Mouse (Mus musculus): ENCODE data around the gene Zic4. TPM values are rescaled to one million over a fixed set of nuclear protein-coding genes. Genes with fewer than 3 reads are reported as not detected.

Zic4 gene
- polyA plus RNA-seq, 1 experiment: 0.12 TPM

- no peak for TF ChIP-seq CTCF (IDR thresholded peaks at IDR 0.05; ENCODE audit: control insufficient read depth, insufficient read depth, insufficient replicate concordance, low read depth, low read length)
- no peak for TF ChIP-seq POLR2A (IDR thresholded peaks at IDR 0.05; ENCODE audit: control insufficient read depth, low read depth, low read length)
- H3K36me3 ChIP-seq (ENCODE audit: control insufficient read depth, insufficient read depth, low read length): no peaks in the 10 kb centered on the region
- no peak overlapping the region for H3K27ac ChIP-seq (ENCODE audit: control insufficient read depth, insufficient read depth, low read depth, low read length)
- H3K4me3 ChIP-seq (ENCODE audit: control insufficient read depth, low read depth, low read length): no peak overlapping the region
- H3K27me3 ChIP-seq (ENCODE audit: control insufficient read depth, insufficient read depth, low read length): peaks cover 3% of the 10 kb centered on the region
- H3K4me1 ChIP-seq (ENCODE audit: control insufficient read depth, insufficient read depth, low read length): peaks cover 24% of the 10 kb centered on the region
Measured at GRCm38 (mm10) chr9:91357321-91357720, 4.9 kb upstream of the Zic4 start.

DNA sequence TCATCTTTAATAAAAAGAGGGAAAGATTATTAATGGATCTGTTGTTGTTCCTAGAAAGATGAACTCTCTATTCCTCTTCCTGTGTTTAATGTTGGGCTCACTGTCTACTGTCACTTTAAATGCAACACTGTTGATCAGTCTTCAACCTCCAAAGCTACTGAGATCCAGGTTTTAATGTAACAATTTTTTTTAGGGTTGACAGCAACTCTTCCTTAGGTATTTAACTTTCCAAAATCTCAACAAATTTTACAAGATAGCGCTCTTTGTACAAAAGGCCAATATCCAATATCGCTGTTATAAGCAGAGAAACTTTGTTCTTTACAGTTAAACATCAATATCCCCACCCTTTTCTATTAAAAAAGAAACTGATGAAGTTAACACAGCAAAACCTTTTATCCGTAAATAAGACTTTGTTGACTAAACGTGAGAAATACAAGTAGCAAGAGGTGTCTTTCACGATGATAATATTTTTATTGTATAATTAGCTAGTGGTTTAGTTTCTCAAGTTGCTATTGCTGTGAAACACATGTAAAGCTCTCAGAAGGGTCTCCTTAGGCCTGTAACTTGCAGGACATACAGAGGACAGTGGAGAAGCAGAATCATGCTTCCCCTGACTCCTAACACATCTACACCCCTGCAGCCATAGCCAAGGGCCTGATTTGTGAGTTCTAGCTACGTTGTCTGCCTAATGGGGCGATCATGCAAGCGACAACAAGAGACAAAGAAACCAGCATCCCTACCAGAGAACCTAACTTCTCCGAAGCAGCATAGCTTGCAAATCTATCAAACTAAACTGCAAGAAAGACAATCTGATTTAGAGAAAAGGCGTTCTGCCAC, 3.1 kb upstream of the Zic4 start:
- Histone ChIP-seq H3K4me1 (ENCODE audit: control insufficient read depth, insufficient read depth, low read length) (peaks cover 19% of the 10 kb centered on the region), H3K36me3 (ENCODE audit: control insufficient read depth, insufficient read depth, low read length) (no peaks in the 10 kb centered on the region), H3K4me3 (ENCODE audit: control insufficient read depth, low read depth, low read length) (no peak overlapping the region), H3K27me3 (ENCODE audit: control insufficient read depth, insufficient read depth, low read length) (peaks cover 10% of the 10 kb centered on the region), H3K27ac (ENCODE audit: control insufficient read depth, insufficient read depth, low read depth, low read length) (no peak overlapping the region)
- TF ChIP-seq POLR2A (IDR thresholded peaks at IDR 0.05; ENCODE audit: control insufficient read depth, low read depth, low read length) (no peak), CTCF (IDR thresholded peaks at IDR 0.05; ENCODE audit: control insufficient read depth, insufficient read depth, insufficient replicate concordance, low read depth, low read length) (no peak)

DNA sequence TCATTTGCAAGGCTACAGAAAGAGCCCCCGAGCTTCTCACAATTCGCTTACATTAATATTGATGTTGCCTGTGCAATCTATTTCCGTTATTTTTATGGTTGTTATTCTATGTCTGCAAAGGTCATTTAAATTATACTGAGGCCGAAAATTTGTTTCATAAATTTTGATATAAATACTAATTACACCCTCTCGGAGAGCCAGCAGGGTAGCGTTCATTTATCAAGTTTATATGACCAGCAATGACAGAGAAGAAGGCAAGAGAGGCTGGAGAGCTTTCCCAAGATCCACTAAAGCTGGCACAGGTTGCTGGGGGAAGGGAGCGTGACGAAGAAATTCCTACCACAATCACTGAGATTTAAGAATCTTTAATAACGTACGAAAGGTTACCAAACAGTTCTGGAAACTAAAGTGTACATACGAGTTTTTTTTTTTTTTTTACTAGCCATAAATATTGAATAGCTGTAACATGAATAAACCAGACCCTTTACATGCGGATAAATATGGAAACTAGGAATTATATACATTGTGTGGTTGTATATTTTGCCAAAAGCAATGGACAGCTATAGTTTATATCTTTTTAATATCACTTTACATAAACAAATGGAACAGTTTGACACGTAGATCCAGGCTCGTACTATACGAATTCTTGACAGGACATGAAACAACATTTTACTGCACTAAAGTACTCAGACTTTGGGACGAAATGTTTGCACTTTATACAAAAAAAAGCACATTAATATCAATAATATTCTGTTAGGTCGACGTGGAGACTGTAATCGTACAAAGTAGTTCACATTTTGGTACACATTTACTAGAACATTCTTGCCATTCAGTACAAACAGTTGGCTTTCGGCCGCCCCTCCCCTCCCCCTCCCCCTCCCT, 1.8 kb upstream of the Zic4 start:
- TF ChIP-seq POLR2A (IDR thresholded peaks at IDR 0.05; ENCODE audit: control insufficient read depth, low read depth, low read length) (no peak), CTCF (IDR thresholded peaks at IDR 0.05; ENCODE audit: control insufficient read depth, insufficient read depth, insufficient replicate concordance, low read depth, low read length) (no peak)
- Histone ChIP-seq H3K4me3 (ENCODE audit: control insufficient read depth, low read depth, low read length) (no peak overlapping the region), H3K27me3 (ENCODE audit: control insufficient read depth, insufficient read depth, low read length) (peaks cover 15% of the 10 kb centered on the region), H3K27ac (ENCODE audit: control insufficient read depth, insufficient read depth, low read depth, low read length) (no peak overlapping the region), H3K36me3 (ENCODE audit: control insufficient read depth, insufficient read depth, low read length) (no peaks in the 10 kb centered on the region), H3K4me1 (ENCODE audit: control insufficient read depth, insufficient read depth, low read length) (peaks cover 17% of the 10 kb centered on the region)

- Histone ChIP-seq H3K27me3 (ENCODE audit: control insufficient read depth, insufficient read depth, low read length) (peaks cover 15% of the 10 kb centered on the region), H3K4me1 (ENCODE audit: control insufficient read depth, insufficient read depth, low read length) (peaks cover 19% of the 10 kb centered on the region), H3K4me3 (ENCODE audit: control insufficient read depth, low read depth, low read length) (no peak overlapping the region), H3K36me3 (ENCODE audit: control insufficient read depth, insufficient read depth, low read length) (no peaks in the 10 kb centered on the region), H3K27ac (ENCODE audit: control insufficient read depth, insufficient read depth, low read depth, low read length) (no peak overlapping the region)
- TF ChIP-seq POLR2A (IDR thresholded peaks at IDR 0.05; ENCODE audit: control insufficient read depth, low read depth, low read length) (no peak), CTCF (IDR thresholded peaks at IDR 0.05; ENCODE audit: control insufficient read depth, insufficient read depth, insufficient replicate concordance, low read depth, low read length) (no peak)
Measured at GRCm38 (mm10) chr9:91361033-91361855, 969 bp upstream of the Zic4 start.

- Histone ChIP-seq H3K27ac (ENCODE audit: control insufficient read depth, insufficient read depth, low read depth, low read length) (no peak overlapping the region), H3K36me3 (ENCODE audit: control insufficient read depth, insufficient read depth, low read length) (no peaks in the 10 kb centered on the region), H3K4me1 (ENCODE audit: control insufficient read depth, insufficient read depth, low read length) (peaks cover 19% of the 10 kb centered on the region), H3K4me3 (ENCODE audit: control insufficient read depth, low read depth, low read length) (no peak overlapping the region), H3K27me3 (ENCODE audit: control insufficient read depth, insufficient read depth, low read length) (peaks cover 18% of the 10 kb centered on the region)
- no peak for TF ChIP-seq CTCF (IDR thresholded peaks at IDR 0.05; ENCODE audit: control insufficient read depth, insufficient read depth, insufficient replicate concordance, low read depth, low read length)
- TF ChIP-seq POLR2A (IDR thresholded peaks at IDR 0.05; ENCODE audit: control insufficient read depth, low read depth, low read length): no peak
Measured at GRCm38 (mm10) chr9:91363011-91363730, 958 bp downstream of the Zic4 start.

DNA sequence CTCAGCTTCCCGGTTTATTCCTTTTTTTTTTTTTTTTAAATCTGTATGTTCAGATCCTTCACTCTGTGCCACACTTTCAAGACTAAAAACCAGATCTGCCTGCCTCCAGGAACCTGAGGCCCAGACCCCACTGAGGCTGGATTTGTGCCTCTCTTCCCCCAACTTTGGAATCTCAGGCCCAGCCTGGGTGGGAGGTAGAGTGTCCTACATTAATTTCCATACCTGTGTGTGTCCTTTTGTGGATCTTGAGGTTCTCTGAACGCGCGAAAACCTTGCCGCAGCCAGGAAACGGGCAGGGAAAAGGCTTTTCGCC, 1.6 kb downstream of the Zic4 start:
- peaks cover 19% of the 10 kb centered on the region for H3K4me1 ChIP-seq (ENCODE audit: control insufficient read depth, insufficient read depth, low read length)
- H3K4me3 ChIP-seq (ENCODE audit: control insufficient read depth, low read depth, low read length): no peak overlapping the region
- TF ChIP-seq POLR2A (IDR thresholded peaks at IDR 0.05; ENCODE audit: control insufficient read depth, low read depth, low read length): no peak
- no peak for TF ChIP-seq CTCF (IDR thresholded peaks at IDR 0.05; ENCODE audit: control insufficient read depth, insufficient read depth, insufficient replicate concordance, low read depth, low read length)
- H3K27me3 ChIP-seq (ENCODE audit: control insufficient read depth, insufficient read depth, low read length): peaks cover 18% of the 10 kb centered on the region
- no peaks in the 10 kb centered on the region for H3K36me3 ChIP-seq (ENCODE audit: control insufficient read depth, insufficient read depth, low read length)
- no peak overlapping the region for H3K27ac ChIP-seq (ENCODE audit: control insufficient read depth, insufficient read depth, low read depth, low read length)
